Mouse (Mus musculus) CH12.LX (cell line): ENCODE measurements around the gene Atp6v1g3. TPM values are rescaled to one million over a fixed set of nuclear protein-coding genes. Genes with fewer than 3 reads are reported as not detected.
A peak's percentile ranks its signal among the peaks of the same experiment; 100 is the strongest.

Experiments used
- DNase-seq: peaks from one replicate; pipeline ENCODE4 v3.0.0-alpha.2; 2013; ENCODE audit errors: extremely low read depth
- H3K27ac ChIP-seq: 2 replicates; pipeline ENCODE4 v1.5.1; 2012; ENCODE audit warnings: low read depth, mild to moderate bottlenecking, control low read depth, moderate library complexity; ENCODE audit not compliant: insufficient read depth
- H3K27me3 ChIP-seq: replicated peaks from 2 replicates; pipeline ENCODE3; 2012; ENCODE audit warnings: inconsistent platforms
- H3K36me3 ChIP-seq, 2 experiments: replicated peaks in 1 of 2; 2 replicates each; pipeline versions ENCODE3 to v1.6.1; 2012; ENCODE audit warnings: inconsistent platforms in 1 of 2, low read length in 1 of 2, mild to moderate bottlenecking in 1 of 2, mixed read lengths in 1 of 2, moderate library complexity in 1 of 2; ENCODE audit not compliant: control insufficient read depth in 1 of 2, insufficient read depth in 1 of 2
- H3K4me1 ChIP-seq, 2 experiments: 2 replicates each; pipeline ENCODE4 v1.6.1; 2012; ENCODE audit warnings: inconsistent platforms in 1 of 2, moderate library complexity in 1 of 2; ENCODE audit not compliant: insufficient read depth in 2 of 2, control insufficient read depth in 1 of 2
- H3K4me2 ChIP-seq: 2 replicates; pipeline ENCODE4 v1.6.1; 2012; ENCODE audit warnings: low read depth, mild to moderate bottlenecking, control low read depth; ENCODE audit not compliant: poor library complexity, insufficient read depth, severe bottlenecking
- H3K4me3 ChIP-seq, 3 experiments: fragments of 150-350 bp in 1 of 3; sonication (generic) in 1 of 3; replicated peaks in 1 of 3; 2 replicates each; pipeline versions ENCODE3 to v1.5.1; 2011 to 2012; ENCODE audit warnings: low read depth in 2 of 3, low read length in 2 of 3, mild to moderate bottlenecking in 2 of 3, moderate library complexity in 2 of 3, control low read depth in 1 of 3, improper control_type of control experiment in 1 of 3, inconsistent platforms in 1 of 3, mixed read lengths in 1 of 3; ENCODE audit not compliant: poor library complexity in 1 of 3
- H3K79me2 ChIP-seq: replicated peaks from 2 replicates; pipeline ENCODE4 v1.6.1; 2012; ENCODE audit warnings: mild to moderate bottlenecking, moderate library complexity; ENCODE audit not compliant: control insufficient read depth, poor library complexity, insufficient read depth, severe bottlenecking; ENCODE audit errors: extremely low read depth
- H3K9ac ChIP-seq: 2 replicates; pipeline ENCODE4 v1.6.1; 2012; ENCODE audit warnings: low read depth, mild to moderate bottlenecking, control low read depth, moderate library complexity; ENCODE audit not compliant: insufficient read depth
- H3K9me3 ChIP-seq: replicated peaks from 2 replicates; pipeline ENCODE3; 2012; ENCODE audit warnings: low read length, inconsistent platforms, mixed read lengths
- BHLHE40 ChIP-seq: IDR thresholded peaks from 2 replicates; pipeline ENCODE4 v1.6.1; 2011; ENCODE audit warnings: mild to moderate bottlenecking, low read depth, low read length, improper control_type of control experiment
- CTCF ChIP-seq, 2 experiments: IDR thresholded peaks in 1 of 2; conservative IDR thresholded peaks in 1 of 2; 2 replicates each; pipeline ENCODE4 v1.5.1; 2011 to 2012; ENCODE audit warnings: low read depth in 2 of 2, low read length in 2 of 2, improper control_type of control experiment in 1 of 2, inconsistent platforms in 1 of 2, mild to moderate bottlenecking in 1 of 2, moderate library complexity in 1 of 2
- ELF1 ChIP-seq: IDR thresholded peaks from 2 replicates; pipeline ENCODE4 v1.6.1; 2014; ENCODE audit warnings: low read depth, mild to moderate bottlenecking, inconsistent platforms, low read length, improper control_type of control experiment
- GABPA ChIP-seq: IDR thresholded peaks from 2 replicates; pipeline ENCODE4 v1.6.1; 2012; ENCODE audit warnings: low read depth, low read length, improper control_type of control experiment, inconsistent platforms; ENCODE audit not compliant: insufficient replicate concordance
- IRF4 ChIP-seq: IDR thresholded peaks from 2 replicates; pipeline ENCODE4 v1.6.1; 2014; ENCODE audit warnings: low read depth, mild to moderate bottlenecking, inconsistent platforms, low read length, improper control_type of control experiment
- JUN ChIP-seq: IDR thresholded peaks from 2 replicates; pipeline ENCODE4 v1.6.1; 2011; ENCODE audit warnings: low read depth, mild to moderate bottlenecking, low read length, improper control_type of control experiment, moderate library complexity; ENCODE audit not compliant: insufficient read depth
- MAFK ChIP-seq: IDR thresholded peaks from 2 replicates; pipeline ENCODE4 v1.6.1; 2011; ENCODE audit warnings: low read length, improper control_type of control experiment; ENCODE audit not compliant: insufficient replicate concordance
- MXI1 ChIP-seq: IDR thresholded peaks from 2 replicates; pipeline ENCODE4 v1.6.1; 2011; ENCODE audit warnings: mild to moderate bottlenecking, low read depth, low read length, improper control_type of control experiment
- POLR2A ChIP-seq: IDR thresholded peaks from 2 replicates; pipeline ENCODE4 v1.6.1; 2011; ENCODE audit warnings: low read depth, mild to moderate bottlenecking, improper control_type of control experiment, low read length
- RAD21 ChIP-seq: IDR thresholded peaks from 2 replicates; pipeline ENCODE4 v1.6.1; 2011; ENCODE audit warnings: low read depth, mild to moderate bottlenecking, low read length, improper control_type of control experiment, moderate library complexity
- RCOR1 ChIP-seq: conservative IDR thresholded peaks from 2 replicates; pipeline ENCODE4 v1.6.1; 2012; ENCODE audit warnings: low read depth, mild to moderate bottlenecking, inconsistent platforms, low read length, improper control_type of control experiment
- SMC3 ChIP-seq: IDR thresholded peaks from 2 replicates; pipeline ENCODE4 v1.6.1; 2011; ENCODE audit warnings: low read depth, low read length, improper control_type of control experiment
- USF1 ChIP-seq: IDR thresholded peaks from 2 replicates; pipeline ENCODE4 v1.6.1; 2014; ENCODE audit warnings: low read depth, mild to moderate bottlenecking, inconsistent platforms, low read length, improper control_type of control experiment
- USF2 ChIP-seq: conservative IDR thresholded peaks from 2 replicates; pipeline ENCODE4 v1.6.1; 2011; ENCODE audit warnings: low read depth, low read length, improper control_type of control experiment
- ZC3H11A ChIP-seq: IDR thresholded peaks from 2 replicates; pipeline ENCODE4 v1.6.1; 2012; ENCODE audit warnings: low read depth, mild to moderate bottlenecking, inconsistent platforms, low read length, improper control_type of control experiment
- ZMIZ1 ChIP-seq: IDR thresholded peaks from 2 replicates; pipeline ENCODE4 v1.6.1; 2012; ENCODE audit warnings: low read depth, mild to moderate bottlenecking, inconsistent platforms, low read length, improper control_type of control experiment
- ZNF384 ChIP-seq: IDR thresholded peaks from 2 replicates; pipeline ENCODE4 v1.6.1; 2012; ENCODE audit warnings: low read depth, low read length, improper control_type of control experiment, inconsistent platforms
- dilution Hi-C: fragments of 300-500 bp; cut with MboI; formaldehyde crosslinking; loops from 2 replicates; pipeline ENCODE4 v1.14.3; 2020; ENCODE audit warnings: low sequenced_read_pairs; ENCODE audit not compliant: extremely low pct_unique_long_range_greater_than_20kb, extremely low pct_ligation_motif_present
- in situ Hi-C: fragments of 300-500 bp; cut with MboI; formaldehyde crosslinking; loops from 3 replicates; pipeline ENCODE4 v1.14.3; 2019; ENCODE audit warnings: low sequenced_read_pairs, low pct_ligation_motif_present, low pct_unique_long_range_greater_than_20kb, mixed read lengths
- polyA plus RNA-seq: library from polyadenylated mRNA; unstranded; fragments of >175 nt; gene quantifications from 2 replicates; pipeline ENCODE4 v1.2.1, GENCODE M21; 2012; ENCODE audit warnings: low read depth; ENCODE audit not compliant: insufficient read length
- total RNA-seq, 2 experiments: library from RNA; depleted of rRNA; stranded (reverse); fragments of 300-350 nt in 1 of 2; fragments of >200 nt in 1 of 2; gene quantifications; 2 replicates each; pipeline ENCODE4 v1.2.3; 2012 to 2014

The Atp6v1g3 gene
- total and polyA plus RNA-seq, 3 experiments = not detected

DNA sequence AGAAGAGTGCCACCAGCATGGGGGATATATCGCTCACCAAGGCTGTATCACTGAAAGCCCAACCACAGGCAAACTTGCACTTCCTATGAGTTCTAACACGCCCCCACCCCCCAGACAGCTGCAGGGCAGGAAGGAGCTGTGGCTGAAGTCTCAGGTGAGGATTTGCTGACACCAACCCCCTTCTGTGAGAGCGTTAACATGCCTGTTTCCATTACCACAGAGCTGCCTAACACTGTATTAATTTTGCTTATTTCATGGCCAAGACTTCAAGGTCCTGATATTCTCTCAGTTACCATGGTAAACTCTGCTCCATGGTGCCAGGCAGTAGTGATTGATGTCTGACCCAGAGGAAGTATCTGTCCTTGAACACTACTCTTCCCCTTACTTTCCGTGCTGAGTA, 26.0 kb downstream of the Atp6v1g3 start (continued):
- TF ChIP-seq JUN = no peak
- no peak for TF ChIP-seq POLR2A
- no peak for TF ChIP-seq GABPA
- TF ChIP-seq MAFK = no peak
- TF ChIP-seq, all 38 proteins: peak for 5

DNA sequence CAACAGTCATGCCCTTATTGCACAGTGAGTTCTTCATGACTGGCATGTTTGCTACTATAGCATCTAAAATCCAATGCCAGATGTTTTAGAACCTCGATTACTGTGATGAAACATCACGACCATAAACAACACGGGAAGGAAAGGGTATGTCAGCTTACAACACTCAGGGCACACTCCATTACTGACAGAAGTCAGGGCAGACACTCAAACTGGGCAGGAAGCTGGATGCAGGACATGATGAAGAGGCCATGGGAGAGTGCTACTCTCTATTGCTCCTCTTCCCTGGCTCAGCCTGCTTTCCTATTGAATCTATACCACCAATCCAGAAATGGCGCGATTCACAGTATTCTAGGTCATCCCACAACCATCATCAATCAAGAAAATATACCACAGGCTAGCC, 28.4 kb downstream of the Atp6v1g3 start:
- no peak for DNase-seq
- in situ Hi-C loops = no loop called here
- H3K27ac ChIP-seq = no peak overlapping the region
- no peaks in the 10 kb centered on the region for H3K27me3 ChIP-seq
- dilution Hi-C loops = no loop called here
- no peak overlapping the region for H3K9ac ChIP-seq
- H3K36me3 ChIP-seq = no peaks in the 10 kb centered on the region
- peaks cover 5 to 29% of the 10 kb centered on the region in 2 experiments; a peak in 2 of 4 replicates for H3K4me1 ChIP-seq
- no peak for TF ChIP-seq USF2
- TF ChIP-seq, all 38 proteins: peak for 0
- no peaks in the 10 kb centered on the region for H3K9me3 ChIP-seq
- H3K4me2 ChIP-seq = no peak overlapping the region
- H3K79me2 ChIP-seq = no peaks in the 10 kb centered on the region
- H3K4me3 ChIP-seq = no peak overlapping the region

DNA sequence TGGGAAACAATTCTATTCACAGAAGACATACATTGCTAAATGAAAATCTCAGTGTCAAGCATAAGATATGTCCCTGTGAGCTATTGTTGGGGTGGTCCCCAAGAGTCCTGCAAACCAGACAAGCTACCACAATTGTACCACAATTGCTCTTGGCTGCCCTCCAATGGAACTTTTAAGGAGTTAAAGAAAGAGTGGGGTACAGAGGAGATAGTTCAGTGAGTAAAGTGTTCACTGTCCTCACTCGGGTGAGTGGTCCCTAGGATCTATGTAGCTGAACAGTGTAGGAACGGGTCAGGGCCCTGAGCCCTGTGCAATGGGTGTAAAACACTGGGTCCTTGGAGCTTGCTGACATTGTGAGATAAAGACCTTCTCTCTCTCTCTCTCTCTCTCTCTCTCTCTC, 29.2 kb downstream of the Atp6v1g3 start:
- no peak for DNase-seq
- dilution Hi-C loops (no loop called here), in situ Hi-C loops (no loop called here)
- Histone ChIP-seq H3K36me3 (no peaks in the 10 kb centered on the region), H3K9ac (no peak overlapping the region), H3K79me2 (no peaks in the 10 kb centered on the region), H3K27me3 (no peaks in the 10 kb centered on the region), H3K4me2 (no peak overlapping the region), H3K4me3 (no peak overlapping the region), H3K4me1 (peaks cover 5 to 26% of the 10 kb centered on the region in 2 experiments; a peak in 2 of 4 replicates), H3K9me3 (no peaks in the 10 kb centered on the region), H3K27ac (no peak overlapping the region)
- TF ChIP-seq SMC3 (peak; percentile 56; the same call in 1 of the 2 replicates), ZC3H11A (no peak), IRF4 (no peak), RAD21 (peak; percentile 49), CTCF (conservative IDR thresholded peaks at IDR 0.05 in 1 of 2, IDR thresholded peaks at IDR 0.05 in 1 of 2; ENCODE audit: low read depth in 2 of 2, low read length in 2 of 2) (peak in 1 of 2 experiments; percentile 46; a peak in 2 of 4 replicates)

DNA sequence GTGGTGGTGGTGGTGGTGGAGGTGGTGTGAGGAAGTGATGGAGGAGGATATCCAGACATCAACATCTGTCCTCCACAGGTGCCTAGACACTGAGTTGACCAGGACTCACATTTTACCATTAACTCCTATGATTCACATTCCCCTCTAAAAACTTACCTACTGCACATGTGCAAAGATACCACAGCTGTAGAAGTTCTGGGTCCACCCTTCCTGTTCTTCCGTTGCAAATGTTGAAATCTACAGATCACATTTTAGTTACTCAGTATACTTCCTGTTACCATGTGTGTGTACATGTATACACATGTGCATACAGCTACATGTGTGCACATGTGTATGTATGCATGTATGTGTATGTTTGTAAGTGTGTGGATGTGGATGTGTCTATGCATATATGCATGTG, 29.8 kb downstream of the Atp6v1g3 start:
- no peak for TF ChIP-seq ELF1
- TF ChIP-seq USF1 = no peak
- TF ChIP-seq ZMIZ1 = no peak
- TF ChIP-seq BHLHE40 = no peak
- TF ChIP-seq ZNF384 = no peak
- TF ChIP-seq RCOR1 = no peak
- TF ChIP-seq MXI1 = no peak
- peaks cover 5 to 26% of the 10 kb centered on the region in 2 experiments; a peak in 2 of 4 replicates for H3K4me1 ChIP-seq
- no peaks in the 10 kb centered on the region for H3K27me3 ChIP-seq
- H3K4me2 ChIP-seq = no peak overlapping the region
- no peaks in the 10 kb centered on the region for H3K9me3 ChIP-seq
- H3K79me2 ChIP-seq = no peaks in the 10 kb centered on the region
- dilution Hi-C loops = no loop called here
- in situ Hi-C loops = no loop called here
- H3K36me3 ChIP-seq = no peaks in the 10 kb centered on the region
- no peak overlapping the region for H3K9ac ChIP-seq
- H3K27ac ChIP-seq = no peak overlapping the region
- H3K4me3 ChIP-seq = no peak overlapping the region
- DNase-seq = no peak
